Mouse (Mus musculus): ENCODE results near the gene Arrdc5.
"Not testable (repeated sequence)": the region's sequence is repeated elsewhere in the genome, so short reads cannot be mapped to it uniquely, and the experiment has no call there.

DNA sequence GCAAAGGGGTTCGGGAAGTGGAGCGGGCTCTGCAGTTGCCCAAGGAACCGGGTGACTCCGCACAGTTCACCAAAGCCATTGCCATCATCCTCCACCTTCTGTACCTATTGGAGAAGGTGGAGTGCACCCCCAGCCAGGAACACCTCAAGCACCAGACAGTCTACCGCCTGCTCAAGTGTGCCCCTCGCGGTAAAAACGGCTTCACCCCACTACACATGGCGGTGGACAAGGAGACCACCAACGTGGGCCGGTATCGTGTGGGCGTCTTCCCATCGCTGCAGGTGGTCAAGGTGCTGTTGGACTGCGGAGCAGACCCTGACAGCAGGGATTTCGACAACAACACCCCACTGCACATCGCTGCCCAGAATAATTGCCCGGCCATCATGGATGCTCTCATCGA lies 41.8 kb downstream of the Arrdc5 start:
- TF ChIP-seq POLR2A (IDR thresholded peaks at IDR 0.05; ENCODE audit: control insufficient read depth in 1 of 2, insufficient read depth in 1 of 2, low read depth in 1 of 2, low read length in 2 of 2, poor library complexity in 1 of 2); TBP (IDR thresholded peaks at IDR 0.05; ENCODE audit: low read depth, low read length); POLR2AphosphoS2 (IDR thresholded peaks at IDR 0.05; ENCODE audit: low read length); MYB (IDR thresholded peaks at IDR 0.05; ENCODE audit: low read depth, low read length); TAL1 (IDR thresholded peaks at IDR 0.05; ENCODE audit: low read length): not testable (repeated sequence)

All from MEL (cell line).